Comparison of ENCODE assay signal across 8 mouse cellular contexts in genomic region chr15:102981379-102982288, GRCm38 (mm10). TPM values are rescaled to one million over a fixed set of nuclear protein-coding genes. Genes with fewer than 3 reads are reported as not detected.
DNase-seq lines count a peak whose midpoint lies in the region; ATAC-seq and TF ChIP-seq lines count a peak whose summit lies in the region.

No protein-coding gene starts in this region.

- TF ChIP-seq CTCF in lung, postnatal 0 days (IDR thresholded peaks at IDR 0.05): no peak
- no peak for TF ChIP-seq CTCF in embryonic fibroblast, embryonic 13.5 days (IDR thresholded peaks at IDR 0.05; ENCODE audit: borderline replicate concordance, insufficient read depth, low read length)

- no peaks in the 10 kb centered on the region for H3K4me1 ChIP-seq in lung, postnatal 0 days (ENCODE audit: insufficient read depth, low read depth, low read length)
- H3K4me1 ChIP-seq in embryonic fibroblast, embryonic 13.5 days (ENCODE audit: control insufficient read depth, insufficient read depth, low read length): no peaks in the 10 kb centered on the region
- peaks cover 9% of the 10 kb centered on the region; the same call in 1 of the 2 replicates for H3K4me1 ChIP-seq in intestine, embryonic 16.5 days (ENCODE audit: control insufficient read depth, insufficient read depth, low read length)

- peaks cover 88% of the 10 kb centered on the region for H3K79me2 ChIP-seq in myocyte (ENCODE audit: control insufficient read depth, insufficient read depth)

- no peaks in the 10 kb centered on the region for H3K36me3 ChIP-seq in lung, postnatal 0 days (ENCODE audit: insufficient read depth, low read length)
- no peaks in the 10 kb centered on the region for H3K36me3 ChIP-seq in intestine, embryonic 16.5 days (ENCODE audit: control insufficient read depth, insufficient read depth, low read length)
- no peaks in the 10 kb centered on the region for H3K36me3 ChIP-seq in myocyte (ENCODE audit: control insufficient read depth, insufficient read depth)

- intact Hi-C loops in left cerebral cortex, postnatal 36 days (cut with DNase I): no loop called here

- H3K9me3 ChIP-seq in lung, postnatal 0 days (ENCODE audit: low read length): no peaks in the 10 kb centered on the region
- no peaks in the 10 kb centered on the region for H3K9me3 ChIP-seq in intestine, embryonic 16.5 days (ENCODE audit: control insufficient read depth, low read length)

- no peak for DNase-seq in lung, postnatal 0 days (ENCODE audit: low spot score)
- no peak for DNase-seq in lung, adult 18-20 months
- no peak for DNase-seq in left cerebral cortex, postnatal 36 days (ENCODE audit: low spot score in 2 of 2)
- DNase-seq in layer of hippocampus, adult 18-20 months (ENCODE audit: low spot score in 2 of 2): no peak

- no peak for ATAC-seq in lung, postnatal 0 days
- ATAC-seq in intestine, embryonic 16.5 days: peak; percentile 29; the same call in 1 of the 2 replicates
- ATAC-seq in erythroblast, adult 5-6 weeks (replicated peaks; ENCODE audit: low FRiP score, poor library complexity, severe bottlenecking): no peak

- TF ChIP-seq EP300 in lung, postnatal 0 days (IDR thresholded peaks at IDR 0.05): no peak

- no peak overlapping the region for H3K9ac ChIP-seq in lung, postnatal 0 days (replicated peaks; ENCODE audit: low read depth)
- peak overlapping the region; percentile 64 for H3K9ac ChIP-seq in intestine, embryonic 16.5 days (ENCODE audit: low read depth, low read length)

- H3K4me2 ChIP-seq in lung, postnatal 0 days (replicated peaks; ENCODE audit: low read depth, low read length): peak overlapping the region; percentile 25; the same call in 1 of the 2 replicates
- H3K4me2 ChIP-seq in intestine, embryonic 16.5 days (ENCODE audit: low read depth, low read length): peak overlapping the region; percentile 48
- peak overlapping the region; percentile 95 for H3K4me2 ChIP-seq in myocyte (ENCODE audit: low read depth)

- WGBS in lung, postnatal 0 days: under 1% methylated on average over 80 of the region's 88 CpGs
- under 1% methylated on average over 88 of the region's 88 CpGs for WGBS in intestine, embryonic 16.5 days

- H3ac ChIP-seq in myocyte (ENCODE audit: control insufficient read depth, insufficient read length): peak overlapping the region; percentile 59

- peak overlapping the region; percentile 8; the same call in 1 of the 2 replicates for H3K4me3 ChIP-seq in lung, postnatal 0 days (ENCODE audit: low read depth, low read length)
- peak overlapping the region; percentile 60 for H3K4me3 ChIP-seq in embryonic fibroblast, embryonic 13.5 days (ENCODE audit: insufficient read depth, low read length)
- peak overlapping the region; percentile 40 for H3K4me3 ChIP-seq in intestine, embryonic 16.5 days (ENCODE audit: low read length)
- peak overlapping the region; percentile 92 for H3K4me3 ChIP-seq in myocyte

- no peak overlapping the region for H3K27ac ChIP-seq in lung, postnatal 0 days (ENCODE audit: low read length)
- peak overlapping the region; percentile 50 for H3K27ac ChIP-seq in embryonic fibroblast, embryonic 13.5 days (ENCODE audit: insufficient read depth, low read length)
- peak overlapping the region; percentile 27 for H3K27ac ChIP-seq in intestine, embryonic 16.5 days (ENCODE audit: low read length)

- H3K27me3 ChIP-seq in lung, postnatal 0 days (replicated peaks; ENCODE audit: insufficient read depth, low read length): peaks cover 90% of the 10 kb centered on the region
- peaks cover 90% of the 10 kb centered on the region for H3K27me3 ChIP-seq in intestine, embryonic 16.5 days (replicated peaks; ENCODE audit: control insufficient read depth, insufficient read depth, low read length)
- no peaks in the 10 kb centered on the region for H3K27me3 ChIP-seq in myocyte (ENCODE audit: control insufficient read depth, insufficient read depth, insufficient read length)

- no peak for TF ChIP-seq POLR2A in embryonic fibroblast, embryonic 13.5 days (IDR thresholded peaks at IDR 0.05; ENCODE audit: low read depth, low read length)
- TF ChIP-seq POLR2A in myocyte (IDR thresholded peaks at IDR 0.05; ENCODE audit: insufficient read length, low read depth): peak; percentile 71

TF ChIP-seq in myocyte, 11 proteins besides CTCF, POLR2A, EP300 and RAD21:
- TF ChIP-seq CEBPB (IDR thresholded peaks at IDR 0.05; ENCODE audit: insufficient read depth, poor library complexity, severe bottlenecking) (no peak), TCF3 (IDR thresholded peaks at IDR 0.05; ENCODE audit: insufficient read length, low read depth) (no peak), USF1 (IDR thresholded peaks at IDR 0.05; ENCODE audit: low read depth) (peak; percentile 100), POLR2AphosphoS2 (IDR thresholded peaks at IDR 0.05; ENCODE audit: insufficient read length, low read depth) (peak; percentile 81), SRF (IDR thresholded peaks at IDR 0.05; ENCODE audit: control insufficient read depth, insufficient read length, low read depth) (no peak), MAX (IDR thresholded peaks at IDR 0.05; ENCODE audit: low read depth) (no peak), E2F4 (IDR thresholded peaks at IDR 0.05; ENCODE audit: insufficient read depth) (no peak), MYOG (IDR thresholded peaks at IDR 0.05; ENCODE audit: control insufficient read depth in 1 of 3, insufficient read depth in 1 of 3, insufficient read length in 2 of 3, low read depth in 2 of 3) (no peak), TCF12 (IDR thresholded peaks at IDR 0.05; ENCODE audit: insufficient read depth, poor library complexity, severe bottlenecking) (no peak), REST (IDR thresholded peaks at IDR 0.05; ENCODE audit: insufficient read depth, insufficient read length) (no peak), MYOD1 (IDR thresholded peaks at IDR 0.05; ENCODE audit: control insufficient read depth in 1 of 3, insufficient read length in 2 of 3, low read depth in 2 of 3) (no peak)

RNA-seq across cellular contexts. Expression of gene Hoxc9, which starts 5.4 kb away (rescaled TPM):
- polyA plus RNA-seq in lung, postnatal 0 days (2015; fragmentation: Nextera tagmentation; extraction: Ambion mirVana): not detected in 2 replicates
- 4.9 and 6.2 TPM in 2 replicates for polyA plus RNA-seq in embryonic fibroblast, embryonic 13.5 days (2011; ENCODE audit: insufficient read length, low read depth, missing spikeins)
- 0.49 and 0.76 TPM in 2 replicates for polyA plus RNA-seq in intestine, embryonic 16.5 days (2015; fragmentation: Nextera tagmentation; extraction: Ambion mirVana)
- polyA plus RNA-seq in myocyte (2012; fragmentation: generic; extraction: Trizol): 10.5 TPM
- total RNA-seq in erythroblast, adult 5-6 weeks (2015; ENCODE audit: low replicate concordance): not detected in 2 replicates
- not detected in 2 replicates for total RNA-seq in erythroblast, adult 5-6 weeks (2017; ENCODE audit: low replicate concordance)
- not detected for total RNA-seq in left cerebral cortex, postnatal 36 days (2021)
- total RNA-seq in layer of hippocampus, adult 18-20 months (2021): not detected

RNA-seq across cellular contexts. Expression of gene Hoxc8, which starts 8.8 kb away (rescaled TPM):
- not detected in 2 replicates for polyA plus RNA-seq in lung, postnatal 0 days (2015; fragmentation: Nextera tagmentation; extraction: Ambion mirVana)
- polyA plus RNA-seq in embryonic fibroblast, embryonic 13.5 days (2011; ENCODE audit: insufficient read length, low read depth, missing spikeins): 28.5 and 45.5 TPM in 2 replicates
- polyA plus RNA-seq in intestine, embryonic 16.5 days (2015; fragmentation: Nextera tagmentation; extraction: Ambion mirVana): 4.5 and 4.9 TPM in 2 replicates
- 0.71 TPM for polyA plus RNA-seq in myocyte (2012; fragmentation: generic; extraction: Trizol)
- total RNA-seq in erythroblast, adult 5-6 weeks (2015; ENCODE audit: low replicate concordance): not detected in 2 replicates
- total RNA-seq in erythroblast, adult 5-6 weeks (2017; ENCODE audit: low replicate concordance): not detected in 2 replicates
- not detected for total RNA-seq in left cerebral cortex, postnatal 36 days (2021)
- total RNA-seq in layer of hippocampus, adult 18-20 months (2021): not detected

RNA-seq across cellular contexts. Expression of gene Hoxc5, which starts 14.4 kb away (rescaled TPM):
- 0.23 TPM in 1 of 2 replicates, not detected in the other for polyA plus RNA-seq in lung, postnatal 0 days (2015; fragmentation: Nextera tagmentation; extraction: Ambion mirVana)
- polyA plus RNA-seq in embryonic fibroblast, embryonic 13.5 days (2011; ENCODE audit: insufficient read length, low read depth, missing spikeins): 7.6 and 11.0 TPM in 2 replicates
- polyA plus RNA-seq in intestine, embryonic 16.5 days (2015; fragmentation: Nextera tagmentation; extraction: Ambion mirVana): 6.8 and 7.2 TPM in 2 replicates
- 1.2 TPM for polyA plus RNA-seq in myocyte (2012; fragmentation: generic; extraction: Trizol)
- total RNA-seq in erythroblast, adult 5-6 weeks (2015; ENCODE audit: low replicate concordance): not detected in 2 replicates
- not detected in 2 replicates for total RNA-seq in erythroblast, adult 5-6 weeks (2017; ENCODE audit: low replicate concordance)
- total RNA-seq in left cerebral cortex, postnatal 36 days (2021): not detected
- total RNA-seq in layer of hippocampus, adult 18-20 months (2021): not detected

RNA-seq across cellular contexts. Expression of gene Hoxc10, which starts 15.0 kb away (rescaled TPM):
- not detected in 2 replicates for polyA plus RNA-seq in lung, postnatal 0 days (2015; fragmentation: Nextera tagmentation; extraction: Ambion mirVana)
- 7.3 and 16.6 TPM in 2 replicates for polyA plus RNA-seq in embryonic fibroblast, embryonic 13.5 days (2011; ENCODE audit: insufficient read length, low read depth, missing spikeins)
- polyA plus RNA-seq in intestine, embryonic 16.5 days (2015; fragmentation: Nextera tagmentation; extraction: Ambion mirVana): 1.1 and 1.3 TPM in 2 replicates
- 43.5 TPM for polyA plus RNA-seq in myocyte (2012; fragmentation: generic; extraction: Trizol)
- total RNA-seq in erythroblast, adult 5-6 weeks (2015; ENCODE audit: low replicate concordance): not detected in 2 replicates
- total RNA-seq in erythroblast, adult 5-6 weeks (2017; ENCODE audit: low replicate concordance): not detected in 2 replicates
- total RNA-seq in left cerebral cortex, postnatal 36 days (2021): not detected
- total RNA-seq in layer of hippocampus, adult 18-20 months (2021): not detected

RNA-seq across cellular contexts. Expression of gene Hoxc6, which starts 16.4 kb away (rescaled TPM):
- not detected in 2 replicates for polyA plus RNA-seq in lung, postnatal 0 days (2015; fragmentation: Nextera tagmentation; extraction: Ambion mirVana)
- polyA plus RNA-seq in embryonic fibroblast, embryonic 13.5 days (2011; ENCODE audit: insufficient read length, low read depth, missing spikeins): 42.6 and 61.8 TPM in 2 replicates
- 3.2 and 4.0 TPM in 2 replicates for polyA plus RNA-seq in intestine, embryonic 16.5 days (2015; fragmentation: Nextera tagmentation; extraction: Ambion mirVana)
- 14.0 TPM for polyA plus RNA-seq in myocyte (2012; fragmentation: generic; extraction: Trizol)
- not detected in 2 replicates for total RNA-seq in erythroblast, adult 5-6 weeks (2015; ENCODE audit: low replicate concordance)
- total RNA-seq in erythroblast, adult 5-6 weeks (2017; ENCODE audit: low replicate concordance): not detected in 2 replicates
- not detected for total RNA-seq in left cerebral cortex, postnatal 36 days (2021)
- total RNA-seq in layer of hippocampus, adult 18-20 months (2021): not detected

Comparison
In these comparisons a context has a peak if more than half of its experiments do, and no peak if none do; other contexts are left out.
1. H3K4me2 ChIP-seq: peak in every context shown above with its lines; median percentile 95 in myocyte; 48 in intestine, embryonic 16.5 days; 25 in lung, postnatal 0 days.
2. H3K4me3 ChIP-seq: peak in every context shown above with its lines; median percentile 92 in myocyte; 60 in embryonic fibroblast, embryonic 13.5 days; 40 in intestine, embryonic 16.5 days; 8 in lung, postnatal 0 days.